Mouse (Mus musculus) C2C12 (cell line): ENCODE results near the gene Sez6l. TPM values are rescaled to one million over a fixed set of nuclear protein-coding genes. Genes with fewer than 3 reads are reported as not detected.

ENCODE experiments used
- H3K27me3 ChIP-seq: one replicate; pipeline ENCODE4 v1.6.1; 2011; ENCODE audit not compliant: control insufficient read depth, insufficient read depth, insufficient read length
- H3K36me3 ChIP-seq: one replicate; pipeline ENCODE4 v1.6.1; 2011; ENCODE audit not compliant: control insufficient read depth, insufficient read depth
- H3K4me3 ChIP-seq: one replicate; pipeline ENCODE4 v1.5.1; 2011; ENCODE audit warnings: mild to moderate bottlenecking, control low read depth; ENCODE audit not compliant: poor library complexity, insufficient read depth, severe bottlenecking
- H3K79me2 ChIP-seq: one replicate; pipeline ENCODE4 v1.6.1; 2011; ENCODE audit not compliant: control insufficient read depth, insufficient read depth
- H3K79me3 ChIP-seq: one replicate; pipeline ENCODE4 v1.6.1; 2011; ENCODE audit warnings: low read depth, control low read depth
- H3ac ChIP-seq: one replicate; pipeline ENCODE3; 2011; ENCODE audit warnings: low read depth; ENCODE audit not compliant: control insufficient read depth, insufficient read length
- CEBPB ChIP-seq: IDR thresholded peaks from one replicate; pipeline ENCODE4 v1.6.1; 2011; ENCODE audit warnings: low read depth, mild to moderate bottlenecking, control low read depth, moderate library complexity
- CTCF ChIP-seq: IDR thresholded peaks from one replicate; pipeline ENCODE4 v1.5.1; 2011; ENCODE audit not compliant: control insufficient read depth, insufficient read depth, insufficient read length
- FOSL1 ChIP-seq: IDR thresholded peaks from one replicate; pipeline ENCODE4 v1.8.0; 2011; ENCODE audit warnings: mild to moderate bottlenecking, low read length; ENCODE audit not compliant: poor library complexity, insufficient read depth, severe bottlenecking
- MAX ChIP-seq: IDR thresholded peaks from one replicate; pipeline ENCODE4 v1.6.1; 2011; ENCODE audit warnings: mild to moderate bottlenecking, control low read depth
- MYOD1 ChIP-seq: IDR thresholded peaks from one replicate; pipeline ENCODE4 v1.6.1; 2011; ENCODE audit warnings: low read depth; ENCODE audit not compliant: control insufficient read depth, insufficient read length
- MYOG ChIP-seq: IDR thresholded peaks from one replicate; pipeline ENCODE4 v1.6.1; 2011; ENCODE audit not compliant: control insufficient read depth, insufficient read length; ENCODE audit errors: extremely low read depth
- USF1 ChIP-seq: IDR thresholded peaks from one replicate; pipeline ENCODE4 v1.6.1; 2011; ENCODE audit warnings: low read depth, mild to moderate bottlenecking, control low read depth, moderate library complexity
- polyA plus RNA-seq: library from polyadenylated mRNA; unstranded; fragments of >200 nt; fragmentation: generic; extraction: Trizol; gene quantifications from one replicate; pipeline ENCODE4 v1.2.1, GENCODE M21; 2012; ENCODE audit warnings: missing spikeins

Sez6l gene
- polyA plus RNA-seq, 1 experiment, result not detected

DNA sequence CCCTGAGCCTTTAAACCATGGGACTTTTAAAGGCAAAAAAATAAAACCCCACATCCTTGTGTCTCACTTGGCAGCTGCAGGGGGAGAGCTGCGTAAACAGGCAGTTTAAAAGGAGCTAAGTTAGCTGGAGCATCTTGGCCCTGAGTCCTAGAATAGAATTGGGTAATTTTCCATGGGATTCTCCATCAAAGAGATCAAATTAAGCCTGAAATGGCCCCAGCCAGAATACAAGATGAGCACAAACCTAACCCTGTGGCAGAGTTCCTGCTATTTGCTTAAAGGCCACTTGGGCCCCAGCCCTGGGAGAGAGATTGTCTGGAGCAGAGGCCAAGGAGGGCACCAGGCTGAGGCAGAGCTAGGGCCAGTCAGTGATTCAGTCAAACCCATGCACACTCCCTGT is 27.3 kb upstream of the Sez6l start:
- no peak overlapping the region for H3ac ChIP-seq
- no peaks in the 10 kb centered on the region for H3K79me3 ChIP-seq
- no peaks in the 10 kb centered on the region for H3K79me2 ChIP-seq
- H3K36me3 ChIP-seq, result no peaks in the 10 kb centered on the region
- H3K27me3 ChIP-seq, result no peaks in the 10 kb centered on the region
- no peak overlapping the region for H3K4me3 ChIP-seq
- no peak for TF ChIP-seq USF1
- TF ChIP-seq FOSL1, result no peak
- no peak for TF ChIP-seq CEBPB
- no peak for TF ChIP-seq MAX
- TF ChIP-seq MYOG, result no peak
- TF ChIP-seq CTCF, result no peak
- TF ChIP-seq MYOD1, result no peak

DNA sequence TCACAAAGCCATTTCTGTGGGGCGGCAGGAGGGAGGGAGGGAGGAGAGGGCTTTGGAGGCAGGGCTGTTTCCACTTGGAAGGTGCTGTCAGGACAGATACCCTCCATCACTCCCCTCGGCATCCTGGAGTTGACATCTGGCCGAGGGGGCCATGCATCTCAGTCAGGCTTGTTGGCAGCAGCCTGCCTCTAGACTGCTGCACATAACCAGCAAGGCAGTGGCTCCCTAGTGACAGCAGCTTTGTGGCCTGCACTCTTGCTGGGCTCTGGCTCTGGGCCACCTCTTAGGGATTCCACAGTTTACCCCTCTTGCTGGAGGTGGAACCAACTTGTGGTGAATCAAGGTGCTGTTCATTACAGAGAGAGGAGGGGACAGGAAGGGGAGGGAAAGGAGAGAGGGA is 26.6 kb upstream of the Sez6l start:
- no peak for TF ChIP-seq CEBPB
- no peak for TF ChIP-seq MYOG
- no peaks in the 10 kb centered on the region for H3K36me3 ChIP-seq
- H3K79me2 ChIP-seq, result no peaks in the 10 kb centered on the region
- no peaks in the 10 kb centered on the region for H3K27me3 ChIP-seq
- H3K79me3 ChIP-seq, result no peaks in the 10 kb centered on the region
- no peak overlapping the region for H3ac ChIP-seq
- H3K4me3 ChIP-seq, result no peak overlapping the region

DNA sequence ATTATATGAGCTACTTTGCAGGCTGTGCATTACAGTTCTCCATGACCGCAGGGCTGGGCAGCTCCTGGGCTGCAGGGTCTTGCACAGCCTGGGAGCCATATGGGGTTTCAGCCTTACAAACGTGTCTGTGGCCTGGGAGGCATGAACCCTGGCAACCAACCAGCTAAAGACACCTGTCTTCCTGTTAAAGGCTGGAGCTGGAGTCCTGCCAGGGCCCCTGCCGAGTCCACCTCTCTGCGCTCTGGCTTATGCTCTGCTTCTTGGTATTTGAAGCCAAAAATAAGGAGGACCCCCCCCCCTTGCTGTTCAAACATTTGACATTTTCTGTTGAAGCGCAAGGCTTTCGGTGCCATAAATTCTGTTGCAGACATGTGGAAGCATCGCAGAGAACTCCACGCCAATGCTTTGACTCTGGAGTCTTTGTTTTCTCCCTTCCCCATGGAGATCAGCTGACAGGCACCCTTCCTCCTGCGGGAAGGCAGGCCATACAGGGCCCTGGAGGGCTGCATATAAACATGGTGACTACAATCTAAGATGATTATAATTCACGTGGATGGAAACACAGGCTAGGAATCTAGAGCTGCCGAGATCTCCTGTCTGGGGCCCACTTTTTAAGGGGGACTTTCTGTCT is 23.4 kb upstream of the Sez6l start:
- H3K79me2 ChIP-seq, result no peaks in the 10 kb centered on the region
- H3ac ChIP-seq, result no peak overlapping the region
- H3K4me3 ChIP-seq, result no peak overlapping the region
- H3K27me3 ChIP-seq, result no peaks in the 10 kb centered on the region
- H3K79me3 ChIP-seq, result no peaks in the 10 kb centered on the region
- H3K36me3 ChIP-seq, result no peaks in the 10 kb centered on the region
- no peak for TF ChIP-seq CTCF
- TF ChIP-seq MAX, result no peak
- TF ChIP-seq CEBPB, result no peak
- TF ChIP-seq USF1, result no peak
- no peak for TF ChIP-seq MYOG
- no peak for TF ChIP-seq FOSL1
- TF ChIP-seq MYOD1, result no peak

DNA sequence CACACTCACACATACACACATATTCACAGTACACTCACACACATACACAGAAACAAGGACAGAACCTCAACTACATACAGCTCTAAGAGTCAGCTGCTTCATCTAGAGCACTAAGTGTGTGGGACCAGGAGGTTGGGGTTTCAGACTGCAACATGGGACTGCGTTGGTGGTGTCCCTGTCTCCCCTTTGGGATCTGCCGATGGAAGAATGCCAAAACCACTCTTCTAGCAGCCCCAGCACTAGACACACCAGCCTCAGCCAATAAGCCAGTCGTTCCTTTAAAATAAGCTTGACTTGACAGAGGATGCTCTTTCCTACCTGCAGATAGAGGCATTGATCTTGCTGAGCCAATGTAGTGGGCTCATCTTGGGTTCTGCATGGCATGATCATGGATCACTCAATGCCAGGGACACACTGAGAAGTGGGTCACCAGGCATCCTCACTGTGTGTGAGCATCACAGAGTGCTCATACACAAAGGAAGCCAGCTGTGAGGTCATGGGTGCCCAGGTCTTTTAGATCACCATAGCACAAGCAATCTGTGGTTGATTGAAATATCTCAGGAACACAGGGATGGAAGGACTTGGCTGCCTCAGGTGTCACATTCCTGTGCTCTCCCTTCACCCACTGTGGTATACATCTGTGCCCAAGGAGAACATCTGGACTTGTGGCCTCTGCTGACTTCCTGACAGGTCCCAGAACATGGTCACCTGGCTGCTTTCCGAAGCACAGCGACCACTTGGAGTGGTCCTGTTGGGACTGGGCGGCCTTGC is 22.7 kb upstream of the Sez6l start:
- TF ChIP-seq CTCF (no peak), MYOD1 (no peak)
- no peaks in the 10 kb centered on the region for H3K27me3 ChIP-seq
- H3K79me2 ChIP-seq, result no peaks in the 10 kb centered on the region
- H3ac ChIP-seq, result no peak overlapping the region
- no peak overlapping the region for H3K4me3 ChIP-seq
- no peaks in the 10 kb centered on the region for H3K79me3 ChIP-seq
- H3K36me3 ChIP-seq, result no peaks in the 10 kb centered on the region

DNA sequence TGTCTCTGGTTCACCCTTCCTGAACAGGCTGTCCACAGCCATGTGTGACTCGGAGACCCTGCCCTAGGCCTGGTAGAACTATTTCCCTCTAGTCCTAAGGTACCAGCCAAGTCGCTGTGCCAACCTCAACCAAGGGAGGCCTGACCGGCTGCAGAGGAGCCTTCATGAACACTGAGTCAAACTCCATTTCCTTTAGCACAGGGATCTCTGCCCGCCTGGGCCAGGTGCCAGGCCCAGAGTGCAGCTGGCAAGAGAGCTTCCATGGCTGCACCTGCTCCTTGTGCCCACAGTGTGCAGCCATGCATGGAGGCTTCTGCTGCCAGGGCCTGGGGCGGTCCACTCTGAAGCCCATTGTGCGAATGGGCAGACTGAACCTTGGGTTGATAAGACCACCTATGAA is 20.9 kb upstream of the Sez6l start:
- Histone ChIP-seq H3K36me3 (no peaks in the 10 kb centered on the region), H3K79me2 (no peaks in the 10 kb centered on the region), H3ac (no peak overlapping the region), H3K79me3 (no peaks in the 10 kb centered on the region), H3K27me3 (no peaks in the 10 kb centered on the region), H3K4me3 (no peak overlapping the region)
- TF ChIP-seq USF1, result no peak
- no peak for TF ChIP-seq MYOD1
- TF ChIP-seq CTCF, result no peak
- no peak for TF ChIP-seq CEBPB
- no peak for TF ChIP-seq MYOG
- TF ChIP-seq MAX, result no peak
- TF ChIP-seq FOSL1, result no peak

DNA sequence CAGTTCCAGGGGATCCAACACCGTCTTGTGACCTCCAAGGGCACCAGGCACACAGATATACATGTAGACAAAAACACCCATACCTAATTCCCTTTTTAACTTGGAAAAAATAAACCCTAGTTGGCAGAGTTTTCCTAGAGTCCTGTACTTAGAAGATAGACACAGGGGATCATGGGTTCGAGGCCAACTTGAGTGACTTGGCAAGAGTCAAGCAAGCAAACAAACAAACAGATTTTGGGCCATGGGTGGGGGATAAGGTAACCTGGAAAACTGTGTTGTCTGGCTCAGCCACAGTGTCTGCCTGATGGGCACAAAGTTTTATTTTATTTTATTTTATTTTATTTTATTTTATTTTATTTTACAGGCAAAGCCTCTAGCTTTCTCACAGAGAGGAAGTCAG is 20.3 kb upstream of the Sez6l start:
- Histone ChIP-seq H3K36me3 (no peaks in the 10 kb centered on the region), H3K4me3 (no peak overlapping the region), H3ac (no peak overlapping the region), H3K27me3 (no peaks in the 10 kb centered on the region), H3K79me2 (no peaks in the 10 kb centered on the region), H3K79me3 (no peaks in the 10 kb centered on the region)
- TF ChIP-seq CTCF (no peak), FOSL1 (no peak), MYOD1 (no peak), CEBPB (no peak)
